Mouse (Mus musculus) cerebellum, adult 2 months (tissue): ENCODE results near the gene Syngr3. TPM values are rescaled to one million over a fixed set of nuclear protein-coding genes. Genes with fewer than 3 reads are reported as not detected.
A peak's percentile ranks its signal among the peaks of the same experiment; 100 is the strongest.

Source experiments
- DNase-seq, 2 experiments: peaks; one replicate each; pipeline ENCODE4 v3.0.0; 2021
- H3K27ac ChIP-seq: fragments of 200-500 bp; 2 replicates; pipeline ENCODE4 v1.5.1; 2012; ENCODE audit warnings: low read length, control low read depth, inconsistent platforms; ENCODE audit not compliant: insufficient read depth
- H3K27me3 ChIP-seq: fragments of 200-500 bp; 2 replicates; pipeline ENCODE4 v1.6.1; 2012; ENCODE audit warnings: inconsistent platforms, mild to moderate bottlenecking, low read length, moderate library complexity; ENCODE audit not compliant: control insufficient read depth, insufficient read depth
- H3K4me1 ChIP-seq: fragments of 200-500 bp; 2 replicates; pipeline ENCODE4 v1.6.1; 2011; ENCODE audit warnings: low read length; ENCODE audit not compliant: control insufficient read depth, insufficient read depth
- H3K4me3 ChIP-seq: fragments of 200-500 bp; replicated peaks from 2 replicates; pipeline ENCODE3; 2011; ENCODE audit warnings: mild to moderate bottlenecking, low read depth, low read length, control low read depth; ENCODE audit not compliant: insufficient read depth
- CTCF ChIP-seq: fragments of 200-500 bp; IDR thresholded peaks from 2 replicates; pipeline ENCODE4 v1.5.1; 2011; ENCODE audit warnings: low read depth, mild to moderate bottlenecking, control low read depth, low read length, moderate library complexity, borderline replicate concordance; ENCODE audit not compliant: insufficient read depth
- POLR2A ChIP-seq: fragments of 200-500 bp; IDR thresholded peaks from 2 replicates; pipeline ENCODE4 v1.6.1; 2011; ENCODE audit warnings: low read length, control low read depth, borderline replicate concordance; ENCODE audit not compliant: insufficient read depth
- WGBS: fragments of 180-500 bp; shearing (Covaris S2); methylation state at CpG from one replicate; pipeline ENCODE4 v1.1.7; 2018; 5-methylcytosine and 5-hydroxymethylcytosine counted together
- polyA plus RNA-seq: library from polyadenylated mRNA; depleted of rRNA; stranded (reverse); fragments of >200 nt; gene quantifications from 2 replicates; pipeline ENCODE4 v1.2.3, GENCODE M21; 2012

The Syngr3 gene
- polyA plus RNA-seq, 1 experiment = 132 TPM

- no peak overlapping the region for H3K27ac ChIP-seq
- 65% methylated on average over 3 of the region's 3 CpGs for WGBS
- peaks cover 14% of the 10 kb centered on the region for H3K4me1 ChIP-seq
- H3K27me3 ChIP-seq = no peaks in the 10 kb centered on the region
- no peak for DNase-seq
- H3K4me3 ChIP-seq = no peak overlapping the region
- TF ChIP-seq CTCF (no peak), POLR2A (no peak)
Observed at GRCm38 (mm10) chr17:24651835-24652234, 37.9 kb downstream of the Syngr3 start.

DNA sequence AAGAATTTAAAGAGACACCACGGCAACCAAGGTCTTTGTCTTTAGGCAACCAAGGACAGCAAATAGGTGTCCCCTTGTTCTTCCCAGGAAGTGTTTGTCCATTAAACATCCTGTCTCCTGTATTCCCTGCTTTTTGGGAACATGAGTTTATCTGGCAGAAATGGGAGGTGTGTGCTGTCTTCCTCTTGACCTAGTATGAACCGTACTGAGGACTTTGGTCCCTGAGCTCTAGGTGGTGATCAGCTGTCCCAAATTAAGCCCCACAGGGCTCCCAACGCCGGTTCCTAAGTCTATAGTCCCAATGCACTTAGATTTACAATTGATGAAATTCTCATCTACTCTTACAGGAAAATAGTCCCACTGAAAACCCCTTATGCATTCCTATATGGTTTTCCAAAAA, 39.0 kb downstream of the Syngr3 start:
- TF ChIP-seq CTCF = no peak
- no peak for TF ChIP-seq POLR2A
- peak overlapping the region; percentile 70 for H3K4me3 ChIP-seq
- DNase-seq = no peak
- 53% methylated on average over 4 of the region's 4 CpGs for WGBS
- no peaks in the 10 kb centered on the region for H3K27me3 ChIP-seq
- H3K4me1 ChIP-seq = peaks cover 15% of the 10 kb centered on the region
- peak overlapping the region; percentile 79 for H3K27ac ChIP-seq

DNA sequence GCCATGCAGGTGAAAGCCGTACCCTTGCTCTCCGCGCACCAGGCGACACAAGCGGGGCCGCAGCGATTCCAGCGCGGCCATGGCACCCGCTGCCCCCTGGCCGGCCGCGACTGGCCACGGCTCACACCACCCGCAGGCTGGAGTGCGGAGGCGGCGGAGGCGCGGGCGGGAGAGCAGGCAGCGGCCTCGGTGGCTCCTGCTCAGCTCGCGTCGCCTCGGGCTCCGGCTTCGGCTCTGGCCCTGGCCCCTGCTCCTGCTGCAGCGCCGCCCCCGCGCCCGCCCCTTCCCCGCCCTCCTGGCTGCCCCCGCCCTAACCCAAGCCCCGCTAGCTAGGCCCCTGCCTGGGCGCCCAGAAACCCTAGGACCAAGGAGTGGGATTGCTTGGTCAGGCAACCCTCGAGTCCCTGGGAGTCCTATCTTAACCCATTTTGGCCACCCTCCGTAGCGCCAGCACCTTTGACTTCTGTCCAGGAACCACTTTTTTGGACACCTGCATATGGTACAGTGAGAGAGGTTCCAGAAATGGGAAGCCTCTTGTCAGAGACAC, 39.6 kb downstream of the Syngr3 start, which contains the start of gene Slc9a3r2:
Slc9a3r2 (minus strand) TSS at position 258 of the 547 bp plus-strand sequence.
- DNase-seq = peak; percentile 80 to 86
- peaks cover 20% of the 10 kb centered on the region for H3K4me1 ChIP-seq
- peak within 1 kb of the TSS; percentile 98 for H3K27ac ChIP-seq
- H3K27me3 ChIP-seq = no peaks in the 10 kb centered on the region
- TF ChIP-seq CTCF (no peak), POLR2A (peak; percentile 67)
- peak within 1 kb of the TSS; percentile 70 for H3K4me3 ChIP-seq
- under 1% methylated on average over 41 of the region's 41 CpGs for WGBS

DNA sequence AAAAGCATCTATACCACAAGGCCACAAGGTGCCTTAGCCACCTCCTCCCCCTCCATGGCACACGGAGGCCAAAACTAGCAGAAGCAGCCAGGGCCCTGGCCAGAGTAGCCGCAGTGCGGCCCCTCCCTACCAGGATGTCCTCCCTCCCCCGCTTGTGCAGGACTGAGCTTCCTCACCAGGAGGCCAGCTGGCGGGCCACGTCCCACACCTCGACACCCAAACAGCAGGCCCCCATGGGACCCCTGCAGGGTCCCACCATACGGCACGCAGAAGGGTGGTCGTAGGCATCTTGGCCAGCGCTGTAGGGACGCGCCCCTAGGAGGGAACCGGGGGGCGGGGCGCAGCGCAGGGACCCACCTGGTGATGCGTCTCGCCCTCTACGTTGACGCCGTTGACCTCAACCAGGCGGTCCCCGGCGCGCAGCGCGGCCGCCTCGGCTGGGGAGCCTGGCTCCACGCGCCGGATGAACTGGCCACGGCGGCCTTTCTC, 40.1 kb downstream of the Syngr3 start:
- Histone ChIP-seq H3K4me1 (peaks cover 22% of the 10 kb centered on the region), H3K27ac (peak overlapping the region; percentile 98), H3K27me3 (no peaks in the 10 kb centered on the region), H3K4me3 (peak overlapping the region; percentile 70)
- peak; percentile 80 for DNase-seq
- WGBS = under 1% methylated on average over 35 of the region's 35 CpGs
- TF ChIP-seq POLR2A (no peak), CTCF (no peak)

DNA sequence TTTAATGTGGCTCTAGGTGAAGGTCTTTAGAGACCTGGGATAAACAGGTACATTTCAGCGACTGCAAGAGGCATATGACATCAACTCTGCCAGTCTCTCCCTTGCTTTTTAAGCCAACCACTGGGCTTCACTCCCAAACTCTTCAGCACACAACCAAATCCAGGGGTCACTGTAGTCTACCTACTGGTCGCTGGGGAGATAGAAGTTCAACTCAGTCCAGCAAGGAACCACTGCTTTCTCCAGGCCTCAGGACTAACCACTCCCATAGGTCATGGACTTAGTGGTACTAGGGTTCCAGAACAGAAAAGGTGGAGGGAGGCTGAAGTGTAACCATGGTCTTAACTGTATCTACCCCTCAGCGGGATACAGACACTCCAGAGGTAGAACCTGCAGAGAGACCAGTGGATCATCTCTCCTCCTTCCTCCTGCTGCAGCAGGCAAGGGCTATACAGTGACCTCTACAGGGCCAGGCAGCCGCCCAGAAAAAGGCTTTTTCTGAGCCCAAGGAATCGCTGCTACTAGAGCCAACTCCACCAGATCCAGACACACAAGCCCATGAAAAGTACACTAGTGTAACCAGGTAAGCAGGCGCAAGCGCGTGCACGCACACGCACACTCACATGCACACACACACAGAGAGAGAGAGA, 40.9 kb downstream of the Syngr3 start:
- TF ChIP-seq POLR2A = no peak
- no peak for TF ChIP-seq CTCF
- Histone ChIP-seq H3K27me3 (no peaks in the 10 kb centered on the region), H3K27ac (peak overlapping the region; percentile 98), H3K4me3 (peak overlapping the region; percentile 70), H3K4me1 (peaks cover 27% of the 10 kb centered on the region)
- DNase-seq = peak; percentile 67
- WGBS = 30% methylated on average over 10 of the region's 10 CpGs

DNA sequence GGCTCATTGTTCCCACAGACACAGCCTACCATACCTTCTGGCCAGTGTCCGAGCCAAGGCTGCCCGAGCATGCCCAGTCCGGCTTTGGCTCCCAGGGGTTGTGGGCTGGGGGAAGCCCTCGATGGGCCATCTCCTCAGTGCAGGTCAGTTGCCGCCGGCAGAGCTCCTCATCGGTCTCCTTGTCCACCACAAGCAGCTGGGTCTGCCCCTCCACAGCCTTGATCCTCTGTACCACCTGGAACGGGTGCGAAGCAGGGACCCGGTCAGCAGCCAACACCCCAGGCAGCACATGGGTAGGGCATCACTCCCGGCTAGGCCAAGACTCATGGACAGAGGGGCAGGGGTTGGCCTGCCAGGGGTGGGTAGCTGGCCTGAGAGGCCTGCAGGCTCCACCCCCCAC, 42.3 kb downstream of the Syngr3 start:
- H3K4me3 ChIP-seq = peak overlapping the region; percentile 0
- 17% methylated on average over 11 of the region's 11 CpGs for whole genome bisulfite sequencing
- no peak for TF ChIP-seq CTCF
- TF ChIP-seq POLR2A = no peak

GRCm38 (mm10) chr17:24646381-24646780, 43.4 kb downstream of the Syngr3 start:
- Histone ChIP-seq H3K4me1 (peaks cover 28% of the 10 kb centered on the region), H3K4me3 (no peak overlapping the region), H3K27ac (no peak overlapping the region), H3K27me3 (no peaks in the 10 kb centered on the region)
- no peak for DNase-seq
- no peak for TF ChIP-seq CTCF
- TF ChIP-seq POLR2A = no peak
- 79% methylated on average over 4 of the region's 4 CpGs for WGBS

More for the DNA sequence above, 42.3 kb downstream of the Syngr3 start:
- Histone ChIP-seq H3K27ac (peak overlapping the region; percentile 8; the same call in 1 of the 2 replicates), H3K27me3 (no peaks in the 10 kb centered on the region), H3K4me1 (peaks cover 28% of the 10 kb centered on the region)
- DNase-seq = peak; percentile 52 to 54

GRCm38 (mm10) chr17:24645916-24646315, 43.8 kb downstream of the Syngr3 start:
- WGBS = 88% methylated on average over 3 of the region's 3 CpGs
- no peak for TF ChIP-seq CTCF
- TF ChIP-seq POLR2A = no peak
- no peak for DNase-seq
- Histone ChIP-seq H3K27me3 (no peaks in the 10 kb centered on the region), H3K4me1 (peaks cover 28% of the 10 kb centered on the region), H3K27ac (no peak overlapping the region), H3K4me3 (no peak overlapping the region)
